Mouse (Mus musculus) cerebellum, adult 11-12 months (tissue): ENCODE measurements around the gene Gm20696.

Experiments
- DNase-seq: peaks from one replicate; pipeline ENCODE4 v3.0.0; 2022

Gene Gm20696

DNA sequence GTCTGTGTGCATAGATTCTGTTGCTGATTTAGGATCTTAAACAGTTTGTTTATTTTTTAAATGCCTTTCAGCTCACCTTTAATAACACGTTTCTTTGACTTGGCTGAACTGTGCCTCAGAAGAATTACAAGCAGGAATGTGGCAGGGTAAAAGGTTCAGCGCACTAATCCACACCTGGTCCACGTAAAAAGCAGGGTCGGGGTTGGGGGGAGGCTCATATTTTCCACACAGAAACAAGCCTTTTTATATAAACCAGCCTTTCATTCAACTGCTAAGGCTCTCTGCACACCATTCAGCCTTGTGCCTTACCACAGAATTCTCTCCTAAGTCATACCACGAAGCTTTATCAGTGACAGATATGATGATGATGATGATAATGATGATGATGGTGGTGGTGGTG, 393.4 kb downstream of the Gm20696 start:
- DNase-seq: no peak

DNA sequence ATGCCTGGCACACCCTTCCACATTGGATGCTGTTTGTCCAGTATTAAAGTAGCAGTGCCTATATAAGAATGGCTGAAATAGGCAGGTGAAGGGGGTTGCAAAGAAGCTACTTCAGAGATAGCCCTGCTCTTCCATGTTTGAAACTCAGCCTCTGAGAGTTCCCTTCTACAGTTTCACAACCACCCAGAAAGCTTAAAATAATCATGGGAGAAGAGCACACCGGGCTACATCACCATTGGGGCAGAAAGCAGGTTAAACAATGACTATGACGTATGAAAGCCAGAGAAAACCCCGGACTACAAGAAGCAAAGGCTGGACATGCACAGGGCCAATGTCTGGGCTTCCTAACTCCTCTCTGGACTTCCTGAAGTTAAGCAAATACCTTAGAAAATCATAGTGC, 394.4 kb downstream of the Gm20696 start:
- DNase-seq: no peak

DNA sequence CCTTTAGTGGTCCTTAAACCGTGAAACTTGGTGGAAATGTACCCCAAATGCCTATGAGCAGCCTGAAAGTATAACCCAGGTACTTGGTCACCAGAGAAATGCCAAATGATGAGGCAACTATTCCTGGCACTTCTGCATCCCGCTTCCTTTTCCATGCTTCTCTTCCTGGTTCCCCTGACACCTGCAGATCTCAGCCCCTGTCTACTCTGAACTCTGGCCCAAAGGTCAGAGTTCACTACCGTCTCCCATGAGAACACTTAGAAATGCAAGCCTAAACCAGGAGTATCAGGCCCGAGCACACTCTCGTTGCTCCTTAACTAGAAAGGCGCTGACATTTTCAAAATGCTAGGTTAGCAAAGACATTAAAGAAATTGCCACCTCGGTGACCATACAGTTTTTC, 394.9 kb downstream of the Gm20696 start:
- DNase-seq: no peak

DNA sequence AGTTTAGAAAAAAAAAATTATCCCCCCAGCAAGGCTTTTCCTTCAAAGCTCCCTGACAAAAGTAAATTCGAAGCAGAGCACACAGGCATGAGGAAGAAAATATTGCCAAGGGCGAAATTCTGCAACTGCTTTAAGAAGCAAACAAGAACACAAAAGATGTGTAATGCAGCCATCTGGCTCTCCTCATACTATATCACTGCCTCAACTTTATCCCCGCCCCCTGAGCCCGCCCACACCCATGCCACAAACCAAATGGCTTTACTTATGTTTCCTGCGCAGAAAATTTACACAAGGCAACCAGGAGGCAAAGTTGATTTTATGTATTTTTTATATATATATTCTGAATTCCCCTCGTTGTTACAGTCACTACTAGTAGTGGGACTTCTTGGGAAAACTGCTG, 396.7 kb downstream of the Gm20696 start:
- no peak for DNase-seq

DNA sequence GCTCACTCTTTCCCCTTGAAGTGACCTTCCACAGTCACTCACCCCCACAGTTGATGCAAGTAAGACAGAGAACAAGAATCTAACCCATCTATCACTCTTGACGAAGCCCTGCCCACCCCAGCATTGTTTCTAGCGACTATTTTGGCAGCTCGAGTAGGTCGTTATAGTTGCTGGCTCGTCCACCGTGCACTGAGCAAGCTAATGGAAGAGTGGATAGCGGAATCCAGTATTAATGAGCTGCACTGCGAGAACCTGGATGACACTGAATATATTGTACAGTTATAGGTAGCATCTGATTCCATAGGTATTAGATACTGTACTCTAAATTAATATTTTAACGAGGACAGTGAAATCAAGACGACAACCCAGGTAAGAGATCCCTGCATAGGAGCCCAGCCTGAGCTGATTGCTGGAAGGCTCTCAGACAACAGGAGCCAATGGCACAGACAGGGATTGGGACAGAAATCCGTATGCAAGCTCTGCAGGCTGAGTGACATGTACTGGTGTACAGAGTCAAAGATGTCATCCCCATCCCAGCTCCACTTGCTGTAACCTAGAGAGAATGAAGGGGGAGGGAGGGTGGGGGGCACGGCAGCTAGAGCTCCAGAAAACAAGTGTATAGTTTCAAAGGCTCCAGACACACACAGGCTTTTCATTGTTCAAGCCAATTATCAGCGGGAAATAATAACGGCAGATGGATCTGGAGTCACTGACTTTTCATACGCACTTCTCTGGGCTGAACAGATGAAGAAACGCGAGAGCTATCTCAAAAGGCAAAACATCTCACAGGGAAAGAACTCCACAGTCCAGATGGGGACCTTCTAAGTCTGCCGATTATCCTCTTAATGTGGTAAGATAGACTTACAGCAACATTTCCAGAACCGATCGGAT, 398.2 kb downstream of the Gm20696 start:
- DNase-seq: no peak

DNA sequence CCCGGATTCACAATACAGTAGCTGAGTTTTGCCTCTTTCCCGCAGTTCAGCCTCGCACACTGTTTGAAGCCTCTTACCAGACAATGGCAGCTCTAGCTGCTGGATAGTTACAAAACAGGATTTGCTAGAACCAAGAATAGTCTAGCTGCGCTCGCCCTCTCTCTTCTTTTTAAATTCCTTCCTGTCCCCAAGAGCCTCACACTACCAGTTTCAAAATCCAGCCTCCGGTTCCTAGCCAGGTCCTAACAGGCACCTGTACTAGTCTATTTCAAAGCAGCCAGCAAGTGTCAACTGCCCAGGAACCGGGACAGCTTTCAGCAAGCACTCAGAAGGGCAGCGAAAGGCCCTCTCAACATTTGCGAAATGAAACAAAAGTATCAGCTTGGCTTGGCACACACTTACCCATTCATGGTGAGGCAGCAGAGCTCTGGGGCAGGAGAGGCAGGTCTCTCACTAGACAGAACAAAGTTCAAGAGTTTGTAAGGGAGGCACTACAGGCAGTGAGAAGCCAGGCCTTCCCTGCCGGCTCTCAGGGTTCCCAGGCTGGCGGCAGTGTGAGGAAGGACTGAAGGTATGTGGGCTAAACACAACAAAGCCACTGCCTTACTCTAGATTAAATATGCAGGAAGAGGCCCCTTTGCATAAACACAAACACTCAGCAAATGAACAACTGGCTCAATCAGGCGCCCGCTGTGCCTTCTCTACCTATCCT, 400.5 kb downstream of the Gm20696 start:
- DNase-seq: no peak

DNA sequence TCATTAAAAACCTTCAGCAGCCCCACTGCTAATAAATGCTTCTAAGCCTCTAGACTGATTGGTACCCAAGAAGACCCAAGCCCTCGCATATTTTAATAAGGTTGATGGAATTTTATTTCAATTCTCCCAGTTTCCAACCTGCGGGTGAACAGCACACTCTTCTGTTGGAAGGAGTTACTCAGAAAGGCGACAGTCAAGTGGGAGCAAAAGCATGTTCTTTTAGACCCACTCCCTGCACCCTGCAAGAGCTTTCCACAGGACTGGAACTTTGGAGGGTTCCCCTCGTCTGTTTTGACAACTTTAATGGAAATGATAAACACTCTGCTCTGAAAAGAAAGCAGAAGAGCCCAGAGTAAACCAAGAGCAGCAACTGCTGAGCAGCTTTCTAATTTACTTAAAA, 401.4 kb downstream of the Gm20696 start:
- DNase-seq: no peak

DNA sequence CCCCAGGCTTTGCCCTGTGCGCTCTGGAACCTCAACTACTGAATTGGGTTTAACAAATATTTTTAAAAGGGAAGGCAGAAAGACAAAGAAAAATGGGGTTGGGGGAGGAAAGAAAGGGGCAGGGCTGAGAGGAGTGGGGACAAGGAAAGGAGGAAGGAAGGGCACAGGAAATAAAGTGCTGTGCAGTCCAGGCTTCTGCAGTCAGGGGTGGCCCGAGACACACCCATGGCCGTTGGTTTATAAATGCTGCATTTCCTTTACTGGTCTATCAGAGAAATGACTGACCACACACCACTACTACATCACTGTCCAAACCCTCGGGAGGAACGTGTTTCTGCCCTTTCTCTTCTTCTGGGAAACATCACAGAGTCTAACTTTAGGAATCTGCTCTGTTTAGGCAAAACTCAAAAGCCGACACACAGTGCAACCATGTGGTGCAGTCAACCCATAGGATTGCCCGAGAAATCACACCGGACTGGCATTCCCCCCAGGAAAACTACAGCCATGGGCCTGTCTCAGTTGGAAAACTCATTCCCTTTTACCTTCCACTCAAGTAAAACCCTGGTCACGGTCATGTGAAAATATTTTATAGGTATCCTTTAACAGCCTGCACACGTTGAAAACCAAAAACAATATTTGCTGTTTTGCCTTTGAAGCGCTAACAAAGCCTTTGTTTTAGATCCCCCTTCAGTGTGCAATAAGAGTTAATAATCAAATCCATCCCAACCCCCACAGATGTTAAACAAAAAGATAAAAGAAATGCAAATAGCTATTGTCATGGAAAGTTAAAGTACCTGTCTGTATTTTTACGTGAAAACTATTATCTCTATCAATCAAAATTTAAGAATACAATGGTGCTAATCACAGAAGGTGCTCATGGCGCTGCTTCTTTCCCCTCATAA, 402.2 kb downstream of the Gm20696 start:
- DNase-seq: no peak

DNA sequence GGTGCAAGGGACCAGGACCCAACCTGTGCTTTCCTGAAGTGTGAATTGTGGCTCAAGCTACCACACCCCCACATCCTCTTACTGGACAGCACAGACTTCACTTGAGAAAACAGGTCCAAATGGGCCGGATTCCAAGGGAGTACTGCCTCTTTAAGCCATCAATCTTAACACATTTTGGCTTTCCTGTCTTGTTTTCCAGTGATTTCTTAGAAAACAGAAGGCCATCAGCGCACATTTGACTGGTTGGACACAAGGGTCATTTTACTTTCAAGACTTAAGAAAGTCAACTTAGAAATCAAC, 402.8 kb downstream of the Gm20696 start:
- DNase-seq: no peak

DNA sequence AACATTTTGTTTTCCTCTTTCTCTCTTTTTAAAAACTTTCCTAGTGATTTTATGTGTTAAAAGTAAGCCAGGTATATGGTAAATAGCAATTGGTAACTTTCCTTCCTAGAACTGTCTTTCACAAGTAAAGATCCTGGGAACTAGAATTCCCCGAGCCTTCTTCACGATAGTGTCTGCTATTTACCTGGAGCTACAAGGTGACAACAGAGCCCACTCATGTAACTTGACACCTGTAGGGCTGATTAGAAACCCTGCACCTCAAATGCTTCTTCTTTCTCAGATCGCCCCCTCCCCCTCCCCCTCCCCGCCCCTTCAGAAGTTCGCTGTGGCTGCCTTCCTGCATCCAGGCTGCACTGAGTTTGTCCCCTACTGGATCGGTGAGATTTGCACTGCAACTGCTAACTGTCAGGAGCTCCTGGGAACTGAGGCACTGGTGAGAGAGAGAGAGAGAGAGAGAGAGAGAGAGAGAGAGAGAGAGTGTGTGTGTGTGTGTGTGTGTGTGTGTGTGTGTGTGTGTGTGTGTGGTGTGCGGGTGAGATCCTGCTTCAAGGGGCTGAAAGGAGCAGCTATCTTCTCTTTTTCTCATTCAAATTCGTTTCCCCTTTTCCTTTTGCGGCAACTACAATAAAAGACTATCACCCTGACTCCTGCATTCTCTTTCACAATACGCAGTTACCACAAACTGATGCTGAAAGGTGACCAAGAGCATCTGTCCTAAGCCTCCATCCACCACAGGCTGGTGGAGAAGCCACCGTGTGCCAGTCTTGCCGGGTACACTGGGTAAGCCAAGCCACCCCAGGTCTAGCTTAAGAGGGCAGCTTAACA, 403.3 kb downstream of the Gm20696 start:
- DNase-seq: no peak

DNA sequence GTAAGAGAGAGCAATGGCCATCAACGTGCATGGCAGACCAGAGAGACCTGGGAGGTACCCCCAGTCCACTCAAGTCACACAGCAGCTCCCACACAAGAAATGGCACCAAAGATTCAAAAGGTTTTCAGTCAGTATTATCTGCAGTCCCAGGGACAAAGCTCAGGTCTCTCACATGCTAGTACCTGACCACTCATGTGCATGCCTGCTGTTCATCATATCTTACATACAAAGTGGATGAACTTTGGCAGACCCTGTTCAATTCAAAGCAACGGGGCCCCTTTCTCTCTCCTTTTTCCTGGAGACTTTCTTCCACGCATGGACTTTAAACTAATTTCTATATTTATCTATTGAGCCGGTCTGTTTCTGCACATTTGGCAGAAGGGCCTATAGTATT, 404.9 kb downstream of the Gm20696 start:
- no peak for DNase-seq

DNA sequence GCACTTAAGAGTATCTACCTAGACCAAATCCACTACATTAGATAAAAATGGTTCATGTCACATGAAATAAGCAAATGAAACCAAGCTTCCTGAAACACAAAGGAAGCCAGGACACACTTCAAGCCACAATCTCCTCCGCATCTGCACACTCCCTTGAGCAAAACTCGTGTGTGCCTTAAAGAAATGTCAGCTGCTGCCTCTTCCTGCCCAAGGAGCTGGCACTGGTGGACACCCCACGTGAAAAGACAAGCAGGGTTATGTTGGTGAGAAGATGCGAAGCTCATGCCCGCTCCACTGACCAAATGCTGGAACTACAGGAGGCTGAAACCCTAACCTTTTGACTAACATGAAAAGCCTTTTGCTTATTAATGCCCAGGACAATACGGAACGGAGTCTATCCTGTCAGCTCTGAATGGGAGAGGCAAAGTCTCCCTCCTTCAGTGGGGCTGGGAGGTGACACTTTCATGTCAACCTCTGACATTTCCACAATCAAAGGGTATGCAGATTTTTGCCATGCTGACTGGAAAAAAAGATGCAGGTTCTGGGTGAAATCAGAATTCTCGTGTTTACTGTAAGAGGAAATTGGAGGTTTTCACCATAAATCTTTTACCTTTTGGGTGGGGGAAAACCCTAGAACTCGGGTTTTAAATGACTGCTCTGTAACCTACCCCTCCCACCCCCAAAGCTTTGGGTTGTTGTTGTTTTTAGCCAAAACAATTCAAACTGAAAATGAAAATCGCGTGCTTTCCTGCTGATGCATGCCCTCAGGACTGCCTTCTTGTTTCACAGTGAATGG, 405.5 kb downstream of the Gm20696 start:
- no peak for DNase-seq

DNA sequence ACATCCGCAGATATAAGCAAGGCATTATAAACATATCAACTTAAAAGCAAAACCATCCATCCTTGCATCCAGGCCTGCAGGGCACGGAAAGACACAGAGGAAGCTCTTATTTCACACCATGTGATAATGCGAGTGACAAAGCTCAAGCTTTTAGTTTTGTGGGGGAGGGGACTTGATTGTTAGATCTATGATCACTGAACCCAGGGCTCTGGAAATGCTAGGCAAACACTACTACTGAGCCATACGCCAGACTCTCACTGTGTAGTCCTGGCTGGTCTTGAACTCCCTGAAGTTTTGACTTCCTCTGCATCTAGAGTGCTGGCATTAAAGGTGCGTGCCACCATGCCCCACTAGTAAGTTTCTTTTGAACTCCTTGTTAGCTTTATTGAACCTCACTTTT, 408.3 kb downstream of the Gm20696 start:
- no peak for DNase-seq

DNA sequence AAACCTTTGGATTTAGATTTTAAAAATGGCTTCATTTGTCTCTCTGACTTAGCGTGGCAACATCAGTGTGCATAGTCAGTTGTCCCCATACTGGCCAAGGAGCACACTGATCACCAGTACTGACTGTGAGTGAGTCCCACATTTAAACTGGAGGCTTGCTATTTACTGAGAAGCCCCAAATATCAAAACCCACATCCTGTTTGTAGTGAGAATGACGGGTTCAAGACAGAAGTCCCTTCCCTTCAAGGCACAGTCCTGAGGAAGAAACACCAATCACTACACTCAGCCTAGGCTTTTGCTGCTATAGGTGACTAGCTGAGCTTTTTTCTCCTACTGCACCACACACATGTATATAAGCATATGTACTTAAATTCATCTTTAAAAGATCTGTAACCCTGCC, 408.9 kb downstream of the Gm20696 start:
- no peak for DNase-seq

DNA sequence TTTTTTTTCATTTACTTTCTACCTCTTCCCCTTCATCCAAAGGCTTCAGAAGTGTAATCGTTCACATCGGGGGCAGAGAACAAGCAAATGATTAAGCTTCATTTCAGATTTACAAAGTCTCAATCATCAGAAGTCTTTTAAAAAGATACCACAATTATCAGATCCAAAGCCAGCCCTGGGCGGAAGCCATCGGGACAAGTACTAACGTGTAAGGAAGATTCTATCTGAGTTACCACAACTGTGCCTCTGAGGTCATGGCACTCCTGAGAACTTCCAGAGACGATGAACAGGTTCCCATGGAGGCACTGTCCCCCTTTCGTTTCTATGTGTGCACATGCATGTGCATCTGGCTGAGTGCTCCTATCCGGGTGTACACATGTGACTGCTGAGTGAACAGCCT, 413.3 kb downstream of the Gm20696 start:
- no peak for DNase-seq

DNA sequence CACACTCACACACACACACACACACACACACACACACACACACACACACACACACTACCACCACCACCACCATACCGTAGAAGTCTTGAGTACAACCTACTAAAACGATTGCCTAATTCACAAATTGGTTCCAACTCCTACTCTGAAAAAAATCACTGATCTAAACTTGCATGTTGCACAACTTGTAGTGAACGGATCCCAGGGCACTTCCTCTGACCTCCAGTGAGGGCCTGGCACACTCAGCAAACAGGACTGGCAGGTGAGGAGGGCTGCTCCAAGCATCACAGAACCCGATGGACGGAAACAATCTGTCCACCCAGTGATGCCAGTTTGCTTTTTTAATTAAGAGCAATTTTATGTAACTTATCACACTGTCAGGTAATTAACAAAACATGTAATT, 413.8 kb downstream of the Gm20696 start:
- no peak for DNase-seq

DNA sequence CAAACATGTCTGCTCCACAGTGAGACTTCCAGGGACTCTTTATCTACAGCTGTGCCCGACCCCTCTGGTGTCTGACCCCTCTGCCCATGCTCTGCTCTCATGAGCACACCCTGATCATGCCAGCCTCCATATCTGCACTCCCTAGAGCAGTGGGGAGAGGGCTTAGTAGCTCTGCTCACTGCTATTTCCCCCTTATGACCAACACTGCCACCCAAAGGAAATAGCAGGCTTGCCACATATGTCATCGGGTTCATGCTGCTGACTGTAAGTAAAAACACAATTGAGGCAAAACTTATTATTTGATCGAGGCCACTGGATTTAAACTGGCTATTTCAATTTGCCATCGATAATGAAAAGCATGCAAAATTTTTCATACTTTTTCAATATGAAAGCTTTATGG, 414.7 kb downstream of the Gm20696 start:
- DNase-seq: no peak

DNA sequence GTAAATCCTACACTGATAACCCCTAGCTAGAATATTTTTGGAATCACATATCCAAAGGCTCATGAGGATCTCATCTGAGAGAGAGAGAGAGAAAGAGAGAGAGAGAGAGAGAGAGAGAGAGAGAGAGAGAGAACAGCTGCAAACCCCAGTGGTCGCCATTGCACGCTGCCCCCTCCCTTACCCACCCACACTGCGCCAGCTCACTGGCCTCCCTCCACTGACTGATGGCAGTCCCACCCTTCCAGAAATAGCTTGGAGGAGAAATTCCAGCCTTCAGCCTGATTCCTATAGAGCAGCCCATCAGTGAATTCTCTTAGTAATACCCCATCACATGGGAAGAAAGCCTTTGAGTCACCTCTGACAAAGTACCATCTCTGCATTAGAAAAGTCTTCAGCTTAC, 415.4 kb downstream of the Gm20696 start:
- no peak for DNase-seq

DNA sequence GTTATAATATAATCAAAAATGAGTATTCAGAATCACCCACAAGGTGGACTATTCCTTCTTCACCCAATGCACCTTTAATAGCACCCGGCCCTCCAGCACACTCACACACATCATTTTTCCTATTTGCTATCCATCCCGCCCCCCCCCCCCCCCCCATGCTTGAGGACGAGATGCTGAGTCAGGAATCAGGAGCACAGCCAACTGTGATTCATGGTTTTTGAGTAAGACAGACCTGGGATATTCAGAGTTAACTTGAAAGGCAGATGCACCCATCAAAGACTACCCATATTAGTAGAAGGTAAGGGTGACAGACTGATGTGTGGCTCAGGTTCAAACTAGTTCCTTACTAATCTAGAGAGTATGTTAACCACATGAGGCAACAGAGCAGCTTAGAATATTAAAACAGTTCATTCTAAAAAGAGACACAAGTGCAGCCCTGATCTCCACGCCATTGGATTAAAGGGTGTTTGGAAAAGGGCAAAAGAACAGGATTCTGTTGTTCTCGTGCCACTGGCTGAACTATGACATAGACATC, 417.0 kb downstream of the Gm20696 start:
- no peak for DNase-seq

DNA sequence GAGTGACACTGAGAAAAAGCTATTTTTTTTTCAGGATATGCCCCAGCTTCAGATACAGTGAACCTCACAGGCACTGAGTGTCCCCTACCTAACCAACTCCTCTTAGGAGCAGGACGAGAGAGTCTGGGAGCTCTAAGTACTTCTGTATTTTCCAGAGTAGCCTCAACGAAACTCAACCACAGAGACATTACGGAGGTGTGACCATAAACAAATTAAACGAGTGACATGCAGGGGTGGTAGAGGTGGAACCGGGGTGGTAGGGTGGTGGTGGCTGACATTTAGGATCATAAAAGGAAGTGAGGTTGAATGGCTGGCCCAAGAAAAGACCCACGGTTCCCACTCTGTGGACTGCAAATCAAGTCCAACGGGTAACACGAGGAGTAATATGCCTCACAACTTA, 418.2 kb downstream of the Gm20696 start:
- DNase-seq: no peak

DNA sequence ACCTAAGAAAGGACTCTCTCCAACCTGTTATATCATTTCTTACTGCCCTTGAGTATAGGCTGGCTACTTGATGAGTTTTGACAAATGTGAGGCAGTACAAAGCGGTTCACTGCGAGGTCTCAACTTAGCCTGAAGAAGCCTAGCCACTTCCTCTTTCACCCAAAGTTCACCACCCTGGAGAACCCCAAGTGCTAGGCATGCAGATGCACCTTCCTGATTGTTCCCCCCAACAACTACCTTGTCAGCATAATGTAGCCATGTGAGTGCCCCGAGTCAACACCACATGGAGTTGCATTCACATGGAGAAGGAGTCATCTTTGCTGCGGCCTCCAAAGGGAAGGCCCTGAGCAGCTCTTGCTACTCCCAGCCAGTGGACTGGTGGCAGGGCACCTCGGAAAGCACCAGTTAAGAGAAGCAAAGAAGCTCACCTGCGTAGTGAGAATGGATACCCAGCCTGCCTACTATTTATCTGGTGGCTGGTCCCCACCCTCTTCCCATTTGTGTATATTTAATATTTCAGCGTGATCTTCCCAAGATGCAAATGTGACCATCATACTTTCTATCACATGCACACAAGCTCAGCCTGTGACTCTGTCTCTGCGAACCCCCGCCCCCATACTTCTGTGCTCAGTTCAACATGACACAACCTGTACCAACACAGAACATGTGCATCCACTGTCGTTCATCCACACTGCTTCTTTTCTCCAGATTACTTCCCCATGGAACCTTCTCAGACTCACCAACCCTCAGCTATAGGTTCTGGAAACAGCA, 424.8 kb downstream of the Gm20696 start:
- DNase-seq: no peak
